Mouse (Mus musculus) adrenal gland, postnatal 14 days (tissue): Measurements from ENCODE around the gene Tgfb3. TPM values are rescaled to one million over a fixed set of nuclear protein-coding genes. Genes with fewer than 3 reads are reported as not detected.

ENCODE experiments used
- DNase-seq: peaks from one replicate; pipeline ENCODE4 v3.0.0; 2021; ENCODE audit warnings: mixed read lengths
- long read RNA-seq, 2 experiments: library from polyadenylated mRNA; stranded (forward); transcript quantifications; one replicate each; pipeline ENCODE4 v2.0.0; 2021
- total RNA-seq: library from RNA; stranded (reverse); gene quantifications from 2 replicates; pipeline ENCODE4 v1.2.3, GENCODE M21; 2021

Gene Tgfb3
- 11.3 and 13.2 TPM in 2 replicates for total RNA-seq
- long read RNA-seq, experiment 1, transcript Tgfb3-201 (7 exons, 3,383 nt), result major isoform, 19 of 24 reads
- long read RNA-seq, experiment 1, partial matches to known transcripts, result 4 of 24 reads
- long read RNA-seq, experiment 1, other reads (novel, unspliced or antisense), result 1 of 24 reads
- long read RNA-seq, experiment 2, transcript Tgfb3-201 (7 exons, 3,383 nt), result major isoform, 21 of 25 reads
- long read RNA-seq, experiment 2, partial matches to known transcripts, result 1 of 25 reads
- long read RNA-seq, experiment 2, other reads (novel, unspliced or antisense), result 3 of 25 reads

DNA sequence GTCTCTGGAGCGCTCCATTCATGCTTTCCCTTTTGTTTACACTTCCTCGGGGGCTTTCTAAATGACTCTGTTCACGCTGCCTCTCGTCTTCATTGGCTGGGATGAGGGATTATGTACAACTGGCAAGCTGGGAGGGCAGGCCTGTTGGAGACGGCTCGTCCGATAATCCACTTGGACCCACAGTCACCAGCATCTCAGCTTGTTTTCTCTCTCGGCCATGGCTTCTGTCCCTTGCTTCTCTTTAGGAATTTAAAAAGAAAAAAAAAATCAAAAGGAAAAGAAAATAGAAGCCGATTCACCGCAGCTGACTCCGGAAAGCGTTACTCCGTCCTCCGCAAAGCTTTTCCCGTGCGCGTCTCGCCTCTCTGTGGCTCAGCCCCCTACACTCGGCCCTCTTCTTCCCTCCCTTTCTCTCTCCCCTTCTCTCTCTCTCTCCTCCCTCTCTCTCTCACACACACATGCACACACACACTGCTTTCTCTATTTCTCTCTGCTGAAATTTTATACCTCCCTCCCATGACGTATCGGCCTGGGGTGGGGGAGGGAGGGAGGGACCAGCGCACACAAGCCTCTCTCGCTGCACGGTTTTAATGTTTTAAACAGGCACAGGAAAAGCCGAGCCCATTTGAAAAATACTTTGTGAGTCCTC lies at the start of gene Tgfb3:
TSS of gene Tgfb3 (minus strand) at position 489 of the 649 bp plus-strand sequence.
- peak; percentile 55 for DNase-seq

DNA sequence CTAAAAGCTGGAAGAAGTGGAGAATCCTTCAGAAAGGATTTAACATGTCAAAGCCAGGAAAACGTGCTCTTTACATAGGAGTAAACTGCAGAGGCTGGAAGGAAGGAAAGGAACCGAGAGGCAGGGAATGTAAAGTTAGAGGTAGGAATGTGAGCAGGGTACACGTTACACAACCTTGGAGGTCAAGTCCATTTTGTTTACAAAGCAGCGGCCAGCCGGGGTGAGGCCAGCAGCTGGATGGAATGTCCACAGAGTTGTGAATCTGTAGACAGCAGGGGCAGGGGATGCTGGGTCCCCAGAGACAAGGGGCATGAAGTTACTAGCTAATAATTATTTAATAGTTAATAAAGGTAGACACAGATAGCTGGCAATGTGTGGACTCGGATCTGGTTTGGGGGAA lies 49.3 kb upstream of the Tgfb3 start:
- peak; percentile 57 for DNase-seq

DNA sequence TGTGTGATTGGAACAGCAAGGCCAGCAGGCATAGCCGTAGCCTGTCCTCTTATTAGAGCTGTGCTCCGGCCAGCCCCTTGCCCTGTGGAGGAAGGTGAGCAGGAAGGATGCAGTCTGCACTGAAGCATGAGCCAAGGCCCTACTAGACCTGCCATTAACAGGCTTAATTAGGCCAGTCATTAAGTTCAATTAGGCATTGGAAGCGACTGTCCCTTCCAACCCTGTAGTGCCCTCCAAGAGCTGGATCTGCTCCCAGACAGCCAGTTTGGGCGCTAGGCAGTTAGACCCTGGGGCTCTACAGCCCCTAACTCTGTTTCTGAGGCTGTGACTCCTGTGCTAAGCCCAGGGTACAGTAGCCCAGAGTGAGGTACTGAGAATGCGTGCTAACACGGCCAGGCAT lies 45.2 kb upstream of the Tgfb3 start:
- no peak for DNase-seq

DNA sequence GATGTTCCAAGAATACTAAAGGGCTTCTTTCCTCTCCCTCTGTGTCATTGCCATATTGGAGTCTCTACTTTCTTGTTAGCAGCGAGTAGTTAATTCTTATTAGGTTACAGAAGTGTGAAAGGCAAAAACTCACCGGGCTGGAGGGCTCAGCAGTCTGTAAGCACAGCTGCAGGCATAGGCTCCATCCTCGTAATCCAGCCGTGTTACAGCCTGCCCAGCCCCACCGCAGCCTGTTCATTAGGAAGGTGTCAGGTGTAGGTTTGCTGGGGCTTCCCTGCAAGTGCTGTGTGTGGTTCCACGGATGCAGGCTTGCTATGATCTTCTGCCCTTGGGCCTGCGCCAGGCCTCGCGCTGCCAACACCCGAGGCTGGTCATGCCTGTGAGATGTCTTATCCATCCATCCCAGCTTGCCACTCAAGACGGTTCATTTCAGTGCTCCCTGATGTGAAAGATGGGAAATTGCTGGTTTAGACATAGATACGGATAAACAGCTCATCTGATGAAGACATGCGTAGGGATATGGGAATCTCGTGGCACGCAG lies 37.5 kb upstream of the Tgfb3 start:
- DNase-seq, result no peak

DNA sequence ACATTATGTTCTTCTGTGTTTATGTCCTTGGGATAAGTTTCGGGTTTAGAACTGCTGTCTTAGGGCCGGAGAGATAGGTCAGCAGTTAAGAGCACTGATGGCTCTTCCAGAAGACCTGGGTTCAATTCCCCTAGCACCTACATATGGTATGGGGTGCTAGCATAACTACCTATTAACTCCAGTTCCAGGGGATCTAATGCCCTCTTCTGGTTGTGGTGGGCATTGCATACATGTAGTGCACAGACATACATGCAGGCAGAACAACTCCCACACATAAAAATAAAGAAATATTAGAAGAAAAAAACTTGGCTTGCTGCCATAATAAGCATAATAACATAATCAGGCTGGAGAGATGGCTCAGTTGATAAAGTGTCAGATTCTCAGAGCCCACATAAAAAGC lies 31.8 kb upstream of the Tgfb3 start:
- peak; percentile 30 for DNase-seq

DNA sequence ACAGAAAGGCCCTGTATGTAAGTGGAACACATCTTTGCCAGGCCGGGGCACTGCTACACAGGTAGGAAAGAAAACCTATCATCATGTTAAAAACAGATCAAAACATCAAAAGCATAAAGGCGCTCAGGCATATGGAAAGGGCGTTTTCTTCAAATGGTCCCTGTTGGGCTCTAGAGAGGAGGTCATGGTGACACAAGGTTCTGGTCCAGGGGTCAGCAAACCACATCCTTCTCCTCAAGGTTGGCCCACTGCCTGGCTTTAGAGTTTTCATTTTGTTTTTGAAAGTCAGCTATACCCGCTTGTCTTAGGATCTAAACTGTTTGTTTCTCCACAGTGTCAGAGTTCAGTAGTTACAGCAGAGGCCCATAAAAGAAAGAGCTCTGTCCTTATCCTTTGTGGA lies 30.7 kb upstream of the Tgfb3 start:
- DNase-seq, result no peak

DNA sequence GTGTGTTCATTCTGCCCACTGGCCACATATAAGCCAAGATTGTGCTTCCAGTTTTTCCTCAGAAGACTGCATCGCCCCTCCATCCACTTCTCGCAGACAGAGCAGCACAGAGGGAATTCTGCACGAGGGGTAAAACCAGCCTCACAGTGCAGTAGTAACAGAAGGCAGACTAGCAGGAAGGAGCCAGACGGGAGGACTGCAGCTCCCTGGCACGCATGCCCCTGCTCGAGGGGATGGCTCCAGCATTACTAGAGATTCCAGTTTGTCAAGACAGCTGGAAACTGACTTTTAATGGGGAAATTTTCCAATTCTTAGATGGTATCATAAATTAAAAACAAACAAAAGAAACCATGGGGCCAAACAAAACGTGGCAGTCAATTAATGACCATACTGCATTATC lies 28.8 kb upstream of the Tgfb3 start:
- DNase-seq, result no peak

DNA sequence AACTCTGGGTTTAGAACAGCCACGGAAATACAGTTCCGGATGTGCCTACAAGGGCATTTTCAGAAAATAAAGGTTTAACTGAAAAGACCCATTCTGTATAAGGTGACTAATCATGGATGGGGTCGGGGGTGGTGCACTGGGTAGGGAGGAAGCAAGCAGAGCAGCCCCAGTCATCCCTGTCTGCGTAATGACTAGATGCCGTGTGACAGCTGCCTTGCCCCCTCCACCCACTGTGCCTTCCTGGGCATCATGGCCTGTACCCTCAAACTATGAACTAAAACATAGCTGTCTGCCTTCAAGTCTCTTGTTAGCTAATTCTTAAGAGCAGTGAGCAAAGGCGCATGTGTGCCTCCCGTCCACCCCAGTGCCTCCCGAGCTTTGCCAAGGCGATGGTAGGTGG lies 27.2 kb upstream of the Tgfb3 start:
- DNase-seq, result no peak

DNA sequence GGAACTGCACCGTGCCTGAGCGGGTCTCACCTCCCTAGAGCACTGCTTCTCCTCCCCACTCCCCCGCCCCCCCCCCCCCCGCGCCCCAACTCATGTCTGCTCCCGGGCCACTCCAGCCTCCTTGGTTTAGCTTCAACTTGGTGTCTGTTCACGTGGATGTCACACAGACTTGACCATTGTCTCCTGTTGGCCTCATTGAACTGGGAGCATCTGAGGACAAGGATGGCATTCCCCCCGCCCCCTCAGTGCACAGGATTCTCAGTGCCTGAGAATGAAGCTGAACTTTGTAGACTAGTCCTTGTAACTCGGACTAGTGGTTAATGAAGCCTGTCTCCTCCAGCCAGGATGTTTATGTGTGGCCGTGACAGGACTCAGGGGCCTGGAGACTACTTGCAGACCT lies 26.7 kb upstream of the Tgfb3 start:
- no peak for DNase-seq

DNA sequence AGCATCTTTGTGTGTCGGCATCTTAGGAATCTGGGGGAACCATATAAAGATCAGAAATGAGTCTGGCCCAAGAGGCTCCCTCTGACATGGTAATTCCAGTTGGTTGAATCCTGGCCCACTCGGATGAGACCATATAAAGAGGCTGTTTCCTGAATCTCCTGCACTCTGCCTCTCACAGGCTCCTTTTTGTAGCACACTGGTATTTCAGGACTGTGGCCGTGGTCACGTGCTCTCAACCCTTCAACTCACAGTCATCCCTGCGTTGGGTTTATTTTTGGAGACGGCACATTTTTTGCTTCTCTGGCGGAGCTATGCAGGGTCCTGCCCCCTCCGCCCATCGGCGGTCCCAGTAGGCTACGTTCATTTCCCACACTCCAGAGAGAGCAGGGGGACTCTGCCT lies 25.5 kb upstream of the Tgfb3 start:
- no peak for DNase-seq

DNA sequence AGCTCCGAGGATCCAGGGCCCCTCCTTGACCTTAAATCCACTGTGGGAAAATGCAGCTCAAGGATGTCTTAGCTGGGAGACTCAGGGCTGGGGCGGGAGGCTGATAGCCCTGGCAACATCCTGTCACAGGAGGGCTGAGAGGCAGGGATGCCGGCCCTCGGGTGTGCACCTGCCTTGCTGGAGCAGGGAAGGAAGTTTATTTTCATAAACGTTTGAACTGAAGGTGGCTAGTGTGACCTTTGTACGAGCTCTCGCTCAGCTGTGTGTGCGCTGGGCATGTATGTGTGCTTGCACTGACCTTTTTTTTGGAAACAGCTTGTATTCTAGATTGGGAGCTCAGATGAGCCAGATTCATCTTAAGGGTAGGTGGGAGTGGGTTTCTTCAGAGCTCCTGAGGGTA lies 25.0 kb upstream of the Tgfb3 start:
- no peak for DNase-seq

DNA sequence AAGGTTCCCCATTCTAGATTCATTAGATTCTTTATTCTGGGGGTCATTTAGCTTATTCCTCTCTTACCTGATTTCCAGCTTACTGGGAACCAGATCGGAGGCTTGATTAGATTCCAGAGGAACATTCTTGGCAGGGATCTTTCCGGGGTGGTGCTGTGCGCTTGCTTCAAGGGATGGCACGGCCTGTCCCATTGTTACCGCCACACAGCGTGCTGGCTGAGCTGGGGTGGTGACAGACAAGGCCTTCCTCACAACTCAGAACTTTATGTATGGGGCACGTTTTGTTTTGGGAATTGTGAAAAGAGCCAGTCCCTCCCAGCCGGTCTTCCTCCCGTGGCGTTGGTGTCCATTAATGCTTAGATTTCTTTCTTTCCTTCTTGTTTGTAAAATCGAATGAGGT lies 24.6 kb upstream of the Tgfb3 start:
- DNase-seq, result no peak

DNA sequence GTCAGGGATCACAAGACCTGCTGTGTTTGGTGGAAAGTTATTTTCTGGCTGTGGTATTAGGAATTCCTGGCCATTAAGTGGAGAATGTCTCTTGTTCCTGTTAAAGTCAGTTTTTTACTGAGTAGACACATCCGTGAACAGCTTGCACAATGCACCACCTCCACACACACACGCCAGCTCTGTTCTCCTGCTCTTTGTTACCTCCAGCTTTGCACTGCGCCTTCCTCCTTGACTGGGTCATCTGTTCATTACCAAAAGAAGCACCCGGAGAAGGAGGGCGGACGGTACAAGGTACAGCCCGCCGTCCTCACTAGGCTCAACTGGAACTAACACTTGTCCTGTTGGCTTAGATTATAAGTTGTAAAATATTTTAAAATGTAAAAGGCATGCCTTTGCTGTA lies 23.8 kb upstream of the Tgfb3 start:
- no peak for DNase-seq

DNA sequence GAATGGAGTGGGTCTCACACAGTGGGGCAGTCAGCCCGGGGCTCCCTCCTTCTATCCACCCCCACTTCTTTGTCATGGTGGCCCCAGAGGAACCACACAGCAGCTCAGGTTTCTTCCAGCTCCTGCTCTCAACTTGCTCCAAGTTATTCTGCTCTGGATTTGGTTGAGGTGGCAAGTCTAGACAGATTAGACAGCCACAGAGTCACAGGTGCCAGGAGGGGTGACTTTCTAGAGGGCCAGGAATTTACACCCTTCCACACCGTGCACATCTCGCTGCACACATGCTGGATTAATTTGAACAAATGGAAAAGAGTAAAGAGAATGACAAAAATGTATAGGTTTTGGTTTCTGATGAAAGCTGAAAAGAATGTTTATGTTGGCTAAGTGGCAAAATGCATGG lies 21.9 kb upstream of the Tgfb3 start:
- no peak for DNase-seq

DNA sequence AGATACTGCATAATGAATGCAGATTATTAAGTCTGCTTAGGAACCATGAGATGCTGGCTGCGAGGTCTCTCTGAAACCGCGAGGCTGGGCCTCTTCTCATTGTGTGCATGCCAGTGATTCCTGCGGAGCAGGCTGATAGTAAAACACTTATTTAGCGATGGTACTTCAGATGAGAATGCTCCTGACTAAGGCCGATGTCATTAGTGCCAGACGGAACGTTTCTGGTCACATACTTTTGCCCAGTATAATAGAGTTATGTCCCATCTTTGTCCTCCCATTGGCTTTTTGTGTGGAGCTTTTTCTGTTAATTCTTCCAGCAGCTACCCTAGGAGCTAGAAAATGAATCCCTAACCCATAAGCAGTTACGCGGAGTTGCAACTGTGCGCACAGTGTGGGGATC lies 18.9 kb upstream of the Tgfb3 start:
- DNase-seq, result no peak

DNA sequence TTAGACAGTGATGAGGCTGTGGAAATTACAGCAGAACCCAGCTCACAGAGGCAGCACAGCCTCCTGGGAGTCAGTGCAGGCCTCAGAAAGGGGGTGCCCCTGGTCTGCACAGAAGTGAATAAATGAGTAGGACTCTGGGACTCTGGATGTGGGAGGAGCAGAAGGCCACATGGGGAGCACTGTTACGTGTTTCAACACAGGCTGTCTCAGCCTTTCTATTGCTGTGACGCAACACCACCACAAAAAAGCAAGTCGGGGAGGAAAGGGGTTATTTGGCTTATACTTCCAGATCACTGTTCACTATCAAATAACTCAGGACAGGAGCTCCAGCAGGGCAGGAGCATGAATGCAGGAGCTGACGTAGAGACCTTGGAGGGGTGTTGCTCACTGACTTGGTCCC lies 17.0 kb upstream of the Tgfb3 start:
- no peak for DNase-seq

DNA sequence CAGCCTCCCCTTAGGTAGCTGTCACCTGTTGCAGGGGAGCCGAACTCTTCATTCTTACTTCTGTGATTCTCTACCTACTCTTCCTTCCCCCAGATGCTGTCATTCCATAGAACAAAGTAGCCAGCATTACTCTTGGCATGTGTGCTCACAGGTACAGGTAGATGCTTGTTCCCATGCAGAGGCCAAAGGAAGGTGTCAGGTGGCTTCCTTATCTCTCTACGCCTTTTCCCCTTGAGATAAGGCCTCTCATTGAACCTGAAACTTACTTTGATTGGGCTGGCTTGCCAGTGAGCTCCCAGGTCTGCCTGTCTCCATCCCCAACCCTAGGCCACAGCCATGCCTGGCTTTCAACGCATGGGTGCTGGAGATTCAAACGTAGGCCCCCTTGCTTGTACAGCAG lies 15.2 kb upstream of the Tgfb3 start:
- no peak for DNase-seq

DNA sequence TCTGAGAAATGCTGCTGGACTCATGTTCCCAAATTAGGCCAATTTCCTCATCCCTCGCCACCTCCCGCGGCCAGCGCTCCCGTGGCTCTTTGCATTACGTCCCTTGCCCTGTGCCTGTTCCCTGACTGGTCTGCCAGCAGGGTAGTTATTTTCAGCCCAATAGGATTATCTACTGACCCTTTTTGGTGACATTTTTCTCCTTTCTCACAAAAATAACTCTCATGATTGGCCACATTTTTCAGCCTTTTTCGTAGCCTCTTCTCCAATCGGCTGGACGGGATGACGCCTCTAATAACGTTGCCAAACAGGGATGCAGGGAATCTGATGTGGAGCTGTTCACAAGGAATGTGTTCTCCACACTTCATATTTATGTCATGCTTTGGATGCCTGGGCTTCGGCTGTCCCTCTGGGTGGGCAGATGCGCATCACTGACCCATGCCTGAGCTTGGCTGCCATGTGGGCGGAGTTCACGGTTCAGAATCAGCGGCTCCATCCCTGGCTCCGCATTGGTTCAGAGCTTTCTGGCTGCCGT lies 12.8 kb upstream of the Tgfb3 start:
- DNase-seq, result peak; percentile 33

DNA sequence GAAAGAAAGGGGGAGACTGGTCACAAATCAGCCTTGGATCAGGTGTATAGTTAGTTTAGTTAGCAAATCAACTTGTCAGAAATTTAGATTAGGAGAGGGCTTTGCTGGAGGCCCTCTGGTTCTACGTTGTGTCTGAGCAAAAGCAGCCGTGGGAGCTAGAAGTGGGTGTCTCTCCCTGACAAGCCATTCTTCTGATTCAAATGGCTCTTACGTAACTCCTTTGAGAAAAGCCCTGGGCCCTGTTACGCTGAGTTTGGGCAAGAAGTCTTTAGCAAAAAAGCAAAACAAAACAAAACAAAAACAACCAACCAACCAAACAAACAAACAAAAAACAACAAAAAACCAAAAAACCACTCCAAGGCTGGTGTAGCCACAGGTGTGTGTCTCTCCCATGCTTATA lies 11.9 kb upstream of the Tgfb3 start:
- DNase-seq, result no peak

DNA sequence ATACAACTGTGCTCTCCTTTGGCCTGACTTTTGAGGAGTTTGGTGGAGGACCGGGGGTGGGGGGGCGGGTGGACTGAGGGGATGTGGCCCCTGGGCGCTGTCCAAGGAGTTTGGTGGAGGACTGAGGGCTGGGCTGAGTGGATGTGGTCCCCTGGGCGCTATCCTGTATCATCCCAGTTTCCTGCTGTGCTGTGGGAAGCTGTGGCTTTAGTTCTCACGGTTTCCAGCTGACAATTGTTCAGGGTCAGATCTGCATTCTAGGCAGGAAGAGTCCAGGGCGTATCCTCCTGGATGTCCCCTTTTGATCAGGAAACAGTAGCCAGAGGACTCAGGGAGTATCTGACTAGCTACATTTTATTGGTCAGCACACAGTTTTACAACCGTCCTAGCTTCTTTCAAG lies 9.2 kb upstream of the Tgfb3 start:
- DNase-seq, result peak; percentile 29

DNA sequence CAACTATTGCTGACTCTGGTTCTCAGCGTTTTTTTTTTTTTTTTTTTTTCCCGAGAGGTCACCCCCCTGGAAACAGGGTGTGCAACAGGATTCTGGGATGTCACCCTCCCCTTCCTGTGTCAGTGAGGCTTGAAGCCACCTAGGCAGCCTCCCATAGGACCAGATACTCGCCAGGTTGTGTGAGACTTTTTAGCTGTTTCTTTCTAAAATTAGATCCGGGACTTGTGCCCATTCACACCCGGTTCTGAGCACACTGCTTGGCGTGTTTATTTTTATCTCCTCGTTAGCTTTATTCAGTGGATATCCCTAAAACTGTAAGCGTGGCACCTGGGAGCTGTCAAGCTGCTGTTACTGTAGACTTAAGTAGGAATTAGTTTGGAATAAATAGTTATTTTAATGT lies 7.7 kb upstream of the Tgfb3 start:
- no peak for DNase-seq

DNA sequence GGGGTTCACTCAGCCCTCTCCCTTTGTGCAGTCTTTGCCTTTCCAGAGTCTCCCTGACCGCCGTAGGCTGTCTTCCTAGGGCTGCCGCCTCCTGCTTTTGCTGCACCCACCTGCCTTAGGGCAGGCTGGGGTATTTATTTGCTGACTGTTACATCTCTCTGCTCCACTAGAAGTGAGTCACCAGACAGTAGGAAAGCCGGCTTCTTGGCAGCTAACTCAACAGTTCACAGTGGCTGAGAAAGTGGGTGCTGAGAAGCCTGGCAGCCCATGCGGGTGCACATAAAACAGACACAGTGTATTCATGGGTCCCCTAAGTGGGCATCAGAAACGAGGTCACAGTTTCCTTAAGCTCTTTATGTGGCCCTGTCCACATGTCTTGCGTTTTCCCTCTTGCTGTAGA lies 7.0 kb upstream of the Tgfb3 start:
- no peak for DNase-seq

DNA sequence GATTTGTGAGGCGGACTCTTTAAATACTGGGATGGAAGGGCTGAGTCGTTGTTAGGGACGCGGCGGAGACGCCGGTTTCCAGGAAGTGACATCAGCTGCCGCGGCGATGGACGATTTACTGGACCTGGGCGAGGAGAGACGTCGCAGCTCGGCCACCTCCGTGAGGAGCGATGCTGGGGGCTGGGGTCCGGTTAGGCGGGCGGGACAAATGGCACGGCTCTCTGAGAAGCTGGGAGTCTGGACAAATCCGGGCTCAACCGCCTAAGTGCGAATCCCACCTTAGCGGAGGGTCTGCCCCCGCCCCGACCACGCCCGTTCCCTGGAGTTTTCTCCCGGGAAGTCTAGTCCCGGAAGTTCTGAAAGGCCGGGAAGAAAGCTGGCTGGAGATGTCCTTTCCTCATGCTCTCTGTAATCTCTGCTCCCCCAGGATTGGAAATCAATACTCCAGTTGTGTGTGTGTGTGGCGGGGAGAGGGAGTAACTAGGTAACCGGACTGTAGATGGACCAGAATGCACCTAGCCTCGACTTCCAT lies 3.7 kb upstream of the Tgfb3 start, which contains the start of gene Ift43:
TSS of gene Ift43 (plus strand) at position 61 of the 532 bp plus-strand sequence.
- peak; percentile 92 for DNase-seq
